Mouse (Mus musculus): Measurements from ENCODE around the gene Carm1. TPM values are rescaled to one million over a fixed set of nuclear protein-coding genes. Genes with fewer than 3 reads are reported as not detected.
A peak's percentile ranks its signal among the peaks of the same experiment; 100 is the strongest.

Gene Carm1
- polyA plus RNA-seq, 1 experiment from 2014 or later = 15.5 TPM

- 2% methylated on average over 10 of the region's 10 CpGs for WGBS (ENCODE audit: insufficient replicate concordance)
- peak overlapping the region; percentile 85 for H3K4me2 ChIP-seq
- no peak for ATAC-seq (ENCODE audit: low read depth)
- no peaks in the 10 kb centered on the region for H3K27me3 ChIP-seq
- peak overlapping the region; percentile 92 for H3K4me3 ChIP-seq (replicated peaks)
- H3K4me1 ChIP-seq (replicated peaks) = peaks cover 52% of the 10 kb centered on the region
- H3K36me3 ChIP-seq = peaks cover 13% of the 10 kb centered on the region
- peak overlapping the region; percentile 89 for H3K27ac ChIP-seq
- peak overlapping the region; percentile 94 for H3K9ac ChIP-seq
- peak; percentile 28 for DNase-seq
- H3K9me3 ChIP-seq (replicated peaks) = no peaks in the 10 kb centered on the region
Observed at GRCm38 (mm10) chr9:21617066-21617465, 70.4 kb downstream of the Carm1 start.

- DNase-seq (no peak), ATAC-seq (ENCODE audit: low read depth) (no peak)
- Histone ChIP-seq H3K9me3 (replicated peaks) (no peaks in the 10 kb centered on the region), H3K27ac (0 out of 2 replicates have a peak overlapping the region, but pooled peaks have one; percentile 26), H3K4me2 (no peak overlapping the region), H3K27me3 (no peaks in the 10 kb centered on the region), H3K4me1 (replicated peaks) (peaks cover 66% of the 10 kb centered on the region), H3K9ac (no peak overlapping the region), H3K4me3 (replicated peaks) (no peak overlapping the region), H3K36me3 (peaks cover 15% of the 10 kb centered on the region)
- WGBS (ENCODE audit: insufficient replicate concordance) = 84% methylated on average over 4 of the region's 4 CpGs
Observed at GRCm38 (mm10) chr9:21620229-21620628, 73.5 kb downstream of the Carm1 start.

GRCm38 (mm10) chr9:21622676-21623075, 76.0 kb downstream of the Carm1 start:
- Histone ChIP-seq H3K36me3 (peaks cover 18% of the 10 kb centered on the region), H3K9ac (no peak overlapping the region), H3K4me3 (replicated peaks) (no peak overlapping the region), H3K4me1 (replicated peaks) (peaks cover 60% of the 10 kb centered on the region), H3K27ac (no peak overlapping the region), H3K4me2 (no peak overlapping the region), H3K9me3 (replicated peaks) (no peaks in the 10 kb centered on the region), H3K27me3 (no peaks in the 10 kb centered on the region)
- peak; percentile 66; the same call in 1 of the 2 replicates for ATAC-seq (ENCODE audit: low read depth)
- 69% methylated on average over 1 of the region's 1 CpGs for WGBS (ENCODE audit: insufficient replicate concordance)
- DNase-seq = no peak

- no peak overlapping the region for H3K4me2 ChIP-seq
- DNase-seq = no peak
- H3K4me3 ChIP-seq (replicated peaks) = no peak overlapping the region
- H3K36me3 ChIP-seq = peaks cover 10% of the 10 kb centered on the region
- peaks cover 42% of the 10 kb centered on the region for H3K4me1 ChIP-seq (replicated peaks)
- no peaks in the 10 kb centered on the region for H3K27me3 ChIP-seq
- no peak for ATAC-seq (ENCODE audit: low read depth)
- H3K9ac ChIP-seq = no peak overlapping the region
- no peak overlapping the region for H3K27ac ChIP-seq
- no peaks in the 10 kb centered on the region for H3K9me3 ChIP-seq (replicated peaks)
- 77% methylated on average over 10 of the region's 10 CpGs for WGBS (ENCODE audit: insufficient replicate concordance)
Observed at GRCm38 (mm10) chr9:21625342-21626339, 78.9 kb downstream of the Carm1 start.

GRCm38 (mm10) chr9:21626571-21626970, 79.9 kb downstream of the Carm1 start:
- peaks cover 15% of the 10 kb centered on the region for H3K36me3 ChIP-seq
- H3K4me1 ChIP-seq (replicated peaks) = peaks cover 37% of the 10 kb centered on the region
- no peaks in the 10 kb centered on the region for H3K27me3 ChIP-seq
- no peak overlapping the region for H3K4me3 ChIP-seq (replicated peaks)
- H3K9ac ChIP-seq = no peak overlapping the region
- no peak overlapping the region for H3K4me2 ChIP-seq
- no peaks in the 10 kb centered on the region for H3K9me3 ChIP-seq (replicated peaks)
- H3K27ac ChIP-seq = no peak overlapping the region
- ATAC-seq (ENCODE audit: low read depth) (no peak), DNase-seq (no peak)

- DNase-seq (no peak), ATAC-seq (ENCODE audit: low read depth) (no peak)
- 81% methylated on average over 5 of the region's 5 CpGs for WGBS (ENCODE audit: insufficient replicate concordance)
- H3K4me2 ChIP-seq = no peak overlapping the region
- no peaks in the 10 kb centered on the region for H3K9me3 ChIP-seq (replicated peaks)
- H3K36me3 ChIP-seq = peaks cover 8% of the 10 kb centered on the region
- no peak overlapping the region for H3K4me3 ChIP-seq (replicated peaks)
- H3K4me1 ChIP-seq (replicated peaks) = peaks cover 30% of the 10 kb centered on the region
- no peaks in the 10 kb centered on the region for H3K27me3 ChIP-seq
- H3K9ac ChIP-seq = no peak overlapping the region
- H3K27ac ChIP-seq = no peak overlapping the region
Observed at GRCm38 (mm10) chr9:21627145-21627795, 80.6 kb downstream of the Carm1 start.

- Histone ChIP-seq H3K36me3 (peaks cover 40% of the 10 kb centered on the region), H3K9me3 (replicated peaks) (no peaks in the 10 kb centered on the region), H3K4me3 (replicated peaks) (no peak overlapping the region), H3K27ac (no peak overlapping the region), H3K4me1 (replicated peaks) (peaks cover 3% of the 10 kb centered on the region; the same call in 1 of the 2 replicates), H3K4me2 (no peak overlapping the region), H3K9ac (no peak overlapping the region), H3K27me3 (no peaks in the 10 kb centered on the region)
- ATAC-seq (ENCODE audit: low read depth) = no peak
- whole genome bisulfite sequencing (ENCODE audit: insufficient replicate concordance) = 69% methylated on average over 3 of the region's 3 CpGs
- no peak for DNase-seq
Observed at GRCm38 (mm10) chr9:21630673-21631072, 84.0 kb downstream of the Carm1 start.

- ATAC-seq (ENCODE audit: low read depth) = no peak
- peaks cover 62% of the 10 kb centered on the region for H3K36me3 ChIP-seq
- 78% methylated on average over 3 of the region's 3 CpGs for WGBS (ENCODE audit: insufficient replicate concordance)
Observed at GRCm38 (mm10) chr9:21633106-21633505, 86.4 kb downstream of the Carm1 start.

GRCm38 (mm10) chr9:21635639-21636038, 88.9 kb downstream of the Carm1 start:
- DNase-seq = no peak
- no peak overlapping the region for H3K27ac ChIP-seq
- no peaks in the 10 kb centered on the region for H3K27me3 ChIP-seq
- H3K4me1 ChIP-seq (replicated peaks) = no peaks in the 10 kb centered on the region
- WGBS (ENCODE audit: insufficient replicate concordance) = 87% methylated on average over 7 of the region's 7 CpGs
- H3K4me2 ChIP-seq = no peak overlapping the region
- H3K4me3 ChIP-seq (replicated peaks) = no peak overlapping the region
- ATAC-seq (ENCODE audit: low read depth) = no peak
- peaks cover 87% of the 10 kb centered on the region for H3K36me3 ChIP-seq
- no peaks in the 10 kb centered on the region for H3K9me3 ChIP-seq (replicated peaks)
- H3K9ac ChIP-seq = no peak overlapping the region

More at GRCm38 (mm10) chr9:21633106-21633505, 86.4 kb downstream of the Carm1 start:
- H3K9me3 ChIP-seq (replicated peaks) = no peaks in the 10 kb centered on the region
- H3K4me1 ChIP-seq (replicated peaks) = no peaks in the 10 kb centered on the region
- H3K4me2 ChIP-seq = no peak overlapping the region
- no peak overlapping the region for H3K4me3 ChIP-seq (replicated peaks)
- H3K27me3 ChIP-seq = no peaks in the 10 kb centered on the region
- no peak for DNase-seq
- H3K27ac ChIP-seq = no peak overlapping the region
- no peak overlapping the region for H3K9ac ChIP-seq

- ATAC-seq (ENCODE audit: low read depth) = no peak
- H3K36me3 ChIP-seq = peaks cover 100% of the 10 kb centered on the region
Observed at GRCm38 (mm10) chr9:21639031-21639430, 92.3 kb downstream of the Carm1 start.

More at GRCm38 (mm10) chr9:21639031-21639430, 92.3 kb downstream of the Carm1 start:
- 92% methylated on average over 11 of the region's 11 CpGs for WGBS (ENCODE audit: insufficient replicate concordance)
- Histone ChIP-seq H3K4me3 (replicated peaks) (no peak overlapping the region), H3K27me3 (no peaks in the 10 kb centered on the region), H3K9me3 (replicated peaks) (no peaks in the 10 kb centered on the region), H3K4me1 (replicated peaks) (no peaks in the 10 kb centered on the region), H3K27ac (no peak overlapping the region), H3K9ac (no peak overlapping the region), H3K4me2 (no peak overlapping the region)
- no peak for DNase-seq
